Mouse (Mus musculus): ENCODE data around the gene Cdc34. TPM values are rescaled to one million over a fixed set of nuclear protein-coding genes. Genes with fewer than 3 reads are reported as not detected.
A peak's percentile ranks its signal among the peaks of the same experiment; 100 is the strongest.

Gene Cdc34
- polyA plus RNA-seq, 1 experiment, result 299 TPM

DNA sequence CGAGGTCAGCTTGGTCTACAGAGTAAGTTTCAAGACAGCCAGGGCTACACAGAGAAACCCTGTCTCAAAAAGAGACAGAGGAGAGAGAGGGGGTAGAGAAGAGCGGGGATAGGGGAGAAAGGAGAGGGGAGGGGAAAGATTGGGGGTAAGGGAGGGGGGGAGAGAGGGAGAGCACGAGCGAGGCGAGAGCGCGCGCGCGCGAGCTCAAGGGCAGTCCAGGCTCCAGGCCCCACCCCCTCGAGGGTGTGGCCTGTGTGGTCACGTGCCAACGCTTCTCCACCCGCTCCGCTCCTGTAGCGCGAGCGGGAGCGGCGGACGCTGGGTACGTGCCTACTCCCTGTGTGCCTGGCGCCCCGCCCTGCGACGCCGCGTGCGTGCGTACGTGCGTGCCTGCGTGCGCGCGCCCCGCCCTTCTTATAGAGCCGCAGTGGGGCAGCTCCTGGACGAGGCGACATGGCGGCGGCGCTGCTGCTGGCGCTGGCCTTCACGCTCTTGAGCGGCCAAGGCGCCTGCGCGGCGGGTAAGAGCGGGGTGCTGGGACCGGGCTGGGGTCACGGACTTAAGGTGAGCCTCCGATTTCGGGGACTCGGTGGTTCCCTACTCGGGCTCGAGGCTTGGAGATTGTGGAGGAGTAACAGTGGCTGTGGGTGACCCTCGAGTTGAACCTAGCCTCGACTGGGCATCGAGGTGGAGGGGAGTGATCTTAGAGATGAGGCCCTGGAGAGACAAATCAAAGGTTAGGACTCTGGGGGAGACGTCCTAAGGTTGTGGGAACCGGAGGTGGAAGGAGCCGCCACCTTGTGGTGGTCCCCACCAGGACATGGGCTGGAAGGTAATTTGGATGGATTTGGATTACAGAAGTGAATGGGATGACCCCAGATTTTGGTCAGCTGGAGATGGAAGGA is 22.3 kb downstream of the Cdc34 start, which contains the start of gene Bsg:
Gene Bsg, plus strand, starts transcription at position 427 of the 905 bp plus-strand sequence.
- Histone ChIP-seq H3K27me3 (ENCODE audit: control insufficient read depth, insufficient read depth, low read length, poor library complexity, severe bottlenecking) (no peaks in the 10 kb centered on the region), H3K27ac (ENCODE audit: insufficient read depth, low read length) (peak within 1 kb of the TSS; percentile 44), H3K4me1 (ENCODE audit: control insufficient read depth, insufficient read depth, low read length) (peaks cover 2% of the 10 kb centered on the region), H3K4me3 (ENCODE audit: low read depth, low read length) (peak within 1 kb of the TSS; percentile 76), H3K9ac (ENCODE audit: low read depth, poor library complexity, severe bottlenecking) (peak within 1 kb of the TSS; percentile 85), H3K9me3 (replicated peaks; ENCODE audit: control insufficient read depth, insufficient read depth, low read length, poor library complexity, severe bottlenecking) (no peaks in the 10 kb centered on the region), H3K36me3 (ENCODE audit: control insufficient read depth, insufficient read depth, low read length, poor library complexity, severe bottlenecking) (no peaks in the 10 kb centered on the region; the same call in 1 of the 2 replicates)
- TF ChIP-seq CTCF (IDR thresholded peaks at IDR 0.05; ENCODE audit: low read depth, low read length) (peak; percentile 36), EP300 (IDR thresholded peaks at IDR 0.05; ENCODE audit: insufficient read depth, low read depth, low read length) (0 out of 2 replicates have a peak, but pooled peaks have one; percentile 56), POLR2A (IDR thresholded peaks at IDR 0.05; ENCODE audit: insufficient read depth, low read length) (peak; percentile 86)

- Histone ChIP-seq H3K27ac (ENCODE audit: insufficient read depth, low read length) (no peak overlapping the region), H3K9ac (ENCODE audit: low read depth, poor library complexity, severe bottlenecking) (peak overlapping the region; percentile 85)
These were observed 23.0 kb downstream of the Cdc34 start for GRCm38 (mm10) chr10:79704970-79705360.

GRCm38 (mm10) chr10:79705951-79706350 is 24.0 kb downstream of the Cdc34 start:
- Histone ChIP-seq H3K27me3 (ENCODE audit: control insufficient read depth, insufficient read depth, low read length, poor library complexity, severe bottlenecking) (no peaks in the 10 kb centered on the region), H3K36me3 (ENCODE audit: control insufficient read depth, insufficient read depth, low read length, poor library complexity, severe bottlenecking) (peaks cover 14% of the 10 kb centered on the region), H3K27ac (ENCODE audit: insufficient read depth, low read length) (no peak overlapping the region; the same call in 1 of the 2 replicates), H3K9me3 (replicated peaks; ENCODE audit: control insufficient read depth, insufficient read depth, low read length, poor library complexity, severe bottlenecking) (no peaks in the 10 kb centered on the region), H3K9ac (ENCODE audit: low read depth, poor library complexity, severe bottlenecking) (peak overlapping the region; percentile 85), H3K4me1 (ENCODE audit: control insufficient read depth, insufficient read depth, low read length) (peaks cover 2% of the 10 kb centered on the region), H3K4me3 (ENCODE audit: low read depth, low read length) (peak overlapping the region; percentile 76)
- no peak for TF ChIP-seq EP300 (IDR thresholded peaks at IDR 0.05; ENCODE audit: insufficient read depth, low read depth, low read length)
- TF ChIP-seq CTCF (IDR thresholded peaks at IDR 0.05; ENCODE audit: low read depth, low read length), result no peak
- TF ChIP-seq POLR2A (IDR thresholded peaks at IDR 0.05; ENCODE audit: insufficient read depth, low read length), result no peak

More at GRCm38 (mm10) chr10:79704970-79705360, 23.0 kb downstream of the Cdc34 start:
- peaks cover 2% of the 10 kb centered on the region for H3K4me1 ChIP-seq (ENCODE audit: control insufficient read depth, insufficient read depth, low read length)
- H3K36me3 ChIP-seq (ENCODE audit: control insufficient read depth, insufficient read depth, low read length, poor library complexity, severe bottlenecking), result peaks cover 5% of the 10 kb centered on the region
- H3K4me3 ChIP-seq (ENCODE audit: low read depth, low read length), result peak overlapping the region; percentile 76
- TF ChIP-seq EP300 (IDR thresholded peaks at IDR 0.05; ENCODE audit: insufficient read depth, low read depth, low read length), result no peak
- TF ChIP-seq CTCF (IDR thresholded peaks at IDR 0.05; ENCODE audit: low read depth, low read length), result no peak
- no peak for TF ChIP-seq POLR2A (IDR thresholded peaks at IDR 0.05; ENCODE audit: insufficient read depth, low read length)
- no peaks in the 10 kb centered on the region for H3K27me3 ChIP-seq (ENCODE audit: control insufficient read depth, insufficient read depth, low read length, poor library complexity, severe bottlenecking)
- H3K9me3 ChIP-seq (replicated peaks; ENCODE audit: control insufficient read depth, insufficient read depth, low read length, poor library complexity, severe bottlenecking), result no peaks in the 10 kb centered on the region

DNA sequence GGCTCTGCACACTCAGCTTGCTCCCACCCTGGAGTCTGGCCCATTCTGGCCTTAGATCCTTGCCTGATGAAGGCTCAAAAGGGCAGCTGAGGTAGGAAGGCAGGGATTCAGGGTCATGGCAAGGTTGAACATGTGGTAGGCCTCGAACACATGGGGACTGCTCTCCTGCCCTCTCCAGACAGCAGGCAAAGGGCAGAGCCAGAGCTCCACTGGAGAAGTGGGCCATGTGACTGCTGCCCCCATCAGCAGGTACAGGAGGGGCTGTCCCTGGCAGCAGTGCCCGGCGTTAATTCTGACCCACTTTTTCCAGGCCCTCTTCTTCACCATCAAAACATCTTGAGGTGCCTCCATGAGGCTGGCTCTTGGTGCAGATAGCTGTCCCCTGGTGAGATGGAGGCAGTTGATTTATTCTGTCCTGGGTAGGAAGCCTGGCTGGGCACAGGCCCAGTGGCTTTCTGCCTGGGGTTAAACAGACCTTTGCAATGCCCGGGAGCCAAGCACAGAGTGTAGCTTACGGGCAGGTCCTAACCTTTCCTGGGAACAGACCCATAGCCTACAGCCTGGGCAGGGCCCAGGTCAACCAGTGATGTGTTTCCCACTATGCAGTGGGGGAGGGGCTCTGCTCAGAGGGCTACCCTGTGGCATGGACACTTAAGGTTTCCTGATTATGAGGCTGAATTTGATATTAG is 24.6 kb downstream of the Cdc34 start:
- no peak overlapping the region; the same call in 1 of the 2 replicates for H3K27ac ChIP-seq (ENCODE audit: insufficient read depth, low read length)

GRCm38 (mm10) chr10:79707162-79707561 is 25.2 kb downstream of the Cdc34 start:
- no peak overlapping the region for H3K9ac ChIP-seq (ENCODE audit: low read depth, poor library complexity, severe bottlenecking)
- no peak overlapping the region for H3K4me3 ChIP-seq (ENCODE audit: low read depth, low read length)
- H3K27me3 ChIP-seq (ENCODE audit: control insufficient read depth, insufficient read depth, low read length, poor library complexity, severe bottlenecking), result no peaks in the 10 kb centered on the region
- no peaks in the 10 kb centered on the region for H3K9me3 ChIP-seq (replicated peaks; ENCODE audit: control insufficient read depth, insufficient read depth, low read length, poor library complexity, severe bottlenecking)
- peaks cover 18% of the 10 kb centered on the region for H3K36me3 ChIP-seq (ENCODE audit: control insufficient read depth, insufficient read depth, low read length, poor library complexity, severe bottlenecking)
- peaks cover 2% of the 10 kb centered on the region for H3K4me1 ChIP-seq (ENCODE audit: control insufficient read depth, insufficient read depth, low read length)
- TF ChIP-seq POLR2A (IDR thresholded peaks at IDR 0.05; ENCODE audit: insufficient read depth, low read length) (no peak), EP300 (IDR thresholded peaks at IDR 0.05; ENCODE audit: insufficient read depth, low read depth, low read length) (no peak), CTCF (IDR thresholded peaks at IDR 0.05; ENCODE audit: low read depth, low read length) (no peak)
- no peak overlapping the region for H3K27ac ChIP-seq (ENCODE audit: insufficient read depth, low read length)

More for the DNA sequence above, 24.6 kb downstream of the Cdc34 start:
- H3K9ac ChIP-seq (ENCODE audit: low read depth, poor library complexity, severe bottlenecking), result peak overlapping the region; percentile 85; the same call in 1 of the 2 replicates
- TF ChIP-seq EP300 (IDR thresholded peaks at IDR 0.05; ENCODE audit: insufficient read depth, low read depth, low read length) (0 out of 2 replicates have a peak, but pooled peaks have one; percentile 3), POLR2A (IDR thresholded peaks at IDR 0.05; ENCODE audit: insufficient read depth, low read length) (no peak)
- H3K36me3 ChIP-seq (ENCODE audit: control insufficient read depth, insufficient read depth, low read length, poor library complexity, severe bottlenecking), result peaks cover 18% of the 10 kb centered on the region
- H3K4me1 ChIP-seq (ENCODE audit: control insufficient read depth, insufficient read depth, low read length), result peaks cover 2% of the 10 kb centered on the region
- H3K4me3 ChIP-seq (ENCODE audit: low read depth, low read length), result peak overlapping the region; percentile 76
- H3K9me3 ChIP-seq (replicated peaks; ENCODE audit: control insufficient read depth, insufficient read depth, low read length, poor library complexity, severe bottlenecking), result no peaks in the 10 kb centered on the region
- H3K27me3 ChIP-seq (ENCODE audit: control insufficient read depth, insufficient read depth, low read length, poor library complexity, severe bottlenecking), result no peaks in the 10 kb centered on the region

All from ES-Bruce4 (cell line).